Mouse (Mus musculus) cerebellum, adult 2 months (tissue): Measurements from ENCODE around the gene Cfap77. TPM values are rescaled to one million over a fixed set of nuclear protein-coding genes. Genes with fewer than 3 reads are reported as not detected.
A peak's percentile ranks its signal among the peaks of the same experiment; 100 is the strongest.

ENCODE experiments used
- DNase-seq, 2 experiments: peaks; one replicate each; pipeline ENCODE4 v3.0.0; 2021
- H3K27ac ChIP-seq: fragments of 200-500 bp; 2 replicates; pipeline ENCODE4 v1.5.1; 2012; ENCODE audit warnings: low read length, control low read depth, inconsistent platforms; ENCODE audit not compliant: insufficient read depth
- H3K27me3 ChIP-seq: fragments of 200-500 bp; 2 replicates; pipeline ENCODE4 v1.6.1; 2012; ENCODE audit warnings: inconsistent platforms, mild to moderate bottlenecking, low read length, moderate library complexity; ENCODE audit not compliant: control insufficient read depth, insufficient read depth
- H3K4me1 ChIP-seq: fragments of 200-500 bp; 2 replicates; pipeline ENCODE4 v1.6.1; 2011; ENCODE audit warnings: low read length; ENCODE audit not compliant: control insufficient read depth, insufficient read depth
- H3K4me3 ChIP-seq: fragments of 200-500 bp; replicated peaks from 2 replicates; pipeline ENCODE3; 2011; ENCODE audit warnings: mild to moderate bottlenecking, low read depth, low read length, control low read depth; ENCODE audit not compliant: insufficient read depth
- CTCF ChIP-seq: fragments of 200-500 bp; IDR thresholded peaks from 2 replicates; pipeline ENCODE4 v1.5.1; 2011; ENCODE audit warnings: low read depth, mild to moderate bottlenecking, control low read depth, low read length, moderate library complexity, borderline replicate concordance; ENCODE audit not compliant: insufficient read depth
- POLR2A ChIP-seq: fragments of 200-500 bp; IDR thresholded peaks from 2 replicates; pipeline ENCODE4 v1.6.1; 2011; ENCODE audit warnings: low read length, control low read depth, borderline replicate concordance; ENCODE audit not compliant: insufficient read depth
- WGBS: fragments of 180-500 bp; shearing (Covaris S2); methylation state at CpG from one replicate; pipeline ENCODE4 v1.1.7; 2018; 5-methylcytosine and 5-hydroxymethylcytosine counted together
- polyA plus RNA-seq: library from polyadenylated mRNA; depleted of rRNA; stranded (reverse); fragments of >200 nt; gene quantifications from 2 replicates; pipeline ENCODE4 v1.2.3, GENCODE M21; 2012

Gene Cfap77
- polyA plus RNA-seq, 1 experiment, result 0.41 TPM

DNA sequence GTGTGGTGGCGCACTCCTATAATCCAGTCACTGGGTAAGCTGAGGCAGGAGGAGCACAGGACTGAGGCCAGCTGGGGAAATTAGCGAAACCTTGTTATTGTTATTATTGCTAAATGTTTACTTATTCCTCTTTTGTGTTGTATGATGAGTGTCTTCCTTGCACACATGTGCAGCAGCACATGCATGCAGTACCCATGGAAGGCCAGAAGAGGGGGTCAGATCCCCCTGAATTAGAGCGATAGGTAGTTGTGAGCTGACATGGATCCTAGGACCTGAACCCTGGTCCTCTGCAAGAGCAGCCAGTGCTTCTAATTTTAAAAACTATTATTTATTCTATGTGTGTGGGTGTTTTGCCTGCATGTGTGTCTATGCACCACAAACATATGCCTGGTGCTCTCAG is 124.3 kb downstream of the Cfap77 start:
- TF ChIP-seq POLR2A (no peak), CTCF (no peak)
- Histone ChIP-seq H3K4me1 (no peaks in the 10 kb centered on the region), H3K4me3 (no peak overlapping the region), H3K27ac (no peak overlapping the region), H3K27me3 (no peaks in the 10 kb centered on the region)
- DNase-seq, result no peak
- 96% methylated on average over 3 of the region's 3 CpGs for WGBS

DNA sequence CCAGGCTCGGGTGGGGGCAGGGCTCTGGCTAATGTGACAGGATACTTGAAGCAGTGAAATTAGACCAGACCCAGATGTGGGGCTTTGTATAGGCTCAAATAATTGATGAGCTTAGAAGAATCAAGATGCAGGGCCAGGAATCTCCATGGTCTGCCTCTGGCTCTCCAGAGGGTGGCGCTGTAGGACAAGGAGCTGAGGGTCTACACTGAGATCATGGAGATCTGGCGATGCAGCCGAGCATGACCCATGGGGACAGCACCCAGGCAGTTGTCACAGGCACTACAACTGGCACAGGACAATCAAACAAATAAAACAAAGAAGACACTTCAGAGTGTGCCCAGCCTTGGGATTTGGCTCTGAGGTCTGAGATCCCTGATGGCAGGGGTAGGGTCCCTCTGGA is 131.0 kb downstream of the Cfap77 start:
- Histone ChIP-seq H3K27ac (no peak overlapping the region), H3K27me3 (no peaks in the 10 kb centered on the region), H3K4me3 (no peak overlapping the region), H3K4me1 (no peaks in the 10 kb centered on the region)
- peak; percentile 65 to 76 for DNase-seq
- 4% methylated on average over 4 of the region's 4 CpGs for WGBS
- TF ChIP-seq CTCF, result peak; percentile 97
- no peak for TF ChIP-seq POLR2A

DNA sequence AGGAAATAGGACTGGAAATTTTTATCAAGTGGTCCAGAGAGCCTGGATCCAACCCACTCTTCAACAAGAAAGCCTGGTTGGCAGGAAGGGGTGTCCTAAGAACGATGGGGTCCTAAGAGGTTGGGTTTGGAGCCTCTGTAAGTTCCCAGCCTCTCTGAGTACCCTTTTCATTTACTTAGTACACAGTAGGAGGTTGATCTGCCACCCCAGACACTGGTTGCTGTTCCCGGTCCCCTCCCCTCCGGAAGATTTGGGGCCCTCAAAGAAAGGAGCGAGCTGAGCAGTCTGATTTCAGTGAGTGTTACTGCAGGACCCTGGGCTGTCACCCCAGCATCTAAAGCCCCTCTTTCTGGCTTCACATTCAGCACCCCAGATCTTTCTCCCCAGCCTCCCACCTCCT is 135.9 kb downstream of the Cfap77 start:
- no peaks in the 10 kb centered on the region for H3K27me3 ChIP-seq
- H3K4me3 ChIP-seq, result no peak overlapping the region
- DNase-seq, result no peak
- H3K4me1 ChIP-seq, result peaks cover 6% of the 10 kb centered on the region
- H3K27ac ChIP-seq, result no peak overlapping the region
- WGBS, result 59% methylated on average over 4 of the region's 4 CpGs
- TF ChIP-seq POLR2A, result no peak

DNA sequence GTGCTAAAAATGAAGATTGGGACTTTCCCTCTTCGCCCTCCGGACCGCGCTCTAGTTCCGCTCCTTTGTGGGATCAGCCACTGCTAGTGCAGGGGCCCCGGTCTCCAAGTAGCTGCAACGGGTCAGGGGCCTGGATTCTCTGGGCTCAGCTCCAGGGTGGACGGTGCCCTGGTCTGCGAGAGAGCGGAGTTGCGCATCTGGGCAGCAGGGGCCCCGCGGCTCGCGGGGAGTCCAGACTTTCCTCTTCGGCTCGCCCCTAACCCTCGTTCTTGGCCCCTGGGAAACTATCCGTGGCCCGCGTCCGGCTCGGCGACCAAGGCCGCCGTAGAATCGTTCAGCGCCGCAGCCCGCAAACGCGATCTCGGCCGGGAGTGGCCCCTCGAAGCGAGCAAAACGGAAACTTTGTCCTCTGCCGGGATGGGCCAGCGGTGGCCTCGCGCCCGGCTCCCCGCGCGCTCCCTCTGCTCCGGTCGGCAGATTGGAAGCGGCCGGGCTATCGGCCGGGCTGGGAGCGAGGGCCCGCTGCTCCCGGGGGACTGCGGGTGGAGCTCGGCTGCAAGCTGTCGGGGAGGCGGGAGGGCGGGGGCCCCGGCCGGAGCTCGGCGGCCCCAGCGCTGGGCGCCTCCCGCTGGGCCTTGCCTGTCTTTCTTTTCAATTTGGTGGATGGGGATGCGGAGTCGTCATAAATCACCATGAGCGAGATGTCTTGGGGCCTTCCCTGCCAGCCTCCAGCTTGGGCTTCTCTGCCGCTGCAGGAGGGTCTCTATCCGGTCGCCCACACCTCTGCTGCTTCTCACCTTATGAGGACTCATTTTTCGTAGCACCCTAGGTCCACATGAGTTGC is 137.1 kb downstream of the Cfap77 start:
- peaks cover 6% of the 10 kb centered on the region for H3K4me1 ChIP-seq
- DNase-seq, result peak; percentile 48 to 61
- TF ChIP-seq POLR2A (no peak), CTCF (no peak)
- 3% methylated on average over 73 of the region's 73 CpGs for WGBS
- H3K27ac ChIP-seq, result peak overlapping the region; percentile 16; the same call in 1 of the 2 replicates
- H3K4me3 ChIP-seq, result peak overlapping the region; percentile 82
- no peaks in the 10 kb centered on the region for H3K27me3 ChIP-seq

DNA sequence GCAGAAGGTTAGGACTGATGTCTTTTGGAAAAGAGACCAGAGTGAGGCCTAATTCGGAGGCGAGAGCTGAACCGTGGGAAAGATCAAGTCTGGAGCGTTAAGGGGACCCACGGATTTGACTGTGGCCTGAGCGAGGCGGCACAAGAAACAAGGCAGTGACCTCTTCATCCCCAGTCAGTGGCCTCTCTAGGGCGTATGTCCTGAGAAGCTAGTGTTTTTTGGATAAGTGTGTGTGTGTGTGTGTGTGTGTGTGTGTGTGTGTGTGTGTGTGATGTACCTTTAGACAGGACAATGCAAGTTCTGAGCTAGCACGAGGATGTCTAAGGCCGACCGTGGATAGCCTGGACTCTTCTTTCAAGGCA is 137.7 kb downstream of the Cfap77 start:
- 52% methylated on average over 11 of the region's 11 CpGs for WGBS
- peak overlapping the region; percentile 82 for H3K4me3 ChIP-seq
- TF ChIP-seq CTCF (no peak), POLR2A (no peak)
- peaks cover 6% of the 10 kb centered on the region for H3K4me1 ChIP-seq
- H3K27me3 ChIP-seq, result no peaks in the 10 kb centered on the region
- DNase-seq, result peak in 1 of 2 experiments; percentile 24
- peak overlapping the region; percentile 16; the same call in 1 of the 2 replicates for H3K27ac ChIP-seq

DNA sequence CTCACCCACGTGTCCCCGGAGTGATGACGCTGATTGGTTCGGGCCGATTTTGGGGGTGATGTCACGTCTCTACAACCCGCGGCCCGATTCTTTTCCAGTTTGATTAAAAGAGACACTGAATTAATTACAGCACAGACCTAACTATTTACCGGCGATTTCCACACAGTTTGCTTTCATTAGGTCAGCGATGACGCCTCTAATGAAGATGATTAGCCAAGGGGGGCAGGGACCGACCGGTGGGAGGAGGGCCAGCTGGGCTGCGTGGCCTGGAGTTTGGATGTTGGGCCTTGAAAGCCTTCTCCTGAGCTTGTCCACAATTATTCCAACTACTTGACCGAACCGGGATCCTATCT is 138.4 kb downstream of the Cfap77 start, which contains the start of gene Barhl1:
Gene Barhl1 (minus strand): TSS at position 156 of the 353 bp plus-strand sequence.
- peaks cover 6% of the 10 kb centered on the region for H3K4me1 ChIP-seq
- WGBS, result 4% methylated on average over 18 of the region's 18 CpGs
- peak within 1 kb of the TSS; percentile 51 for H3K27ac ChIP-seq
- DNase-seq, result peak; percentile 75 to 81
- peak within 1 kb of the TSS; percentile 82 for H3K4me3 ChIP-seq
- TF ChIP-seq POLR2A, result no peak
- TF ChIP-seq CTCF, result no peak
- no peaks in the 10 kb centered on the region for H3K27me3 ChIP-seq

DNA sequence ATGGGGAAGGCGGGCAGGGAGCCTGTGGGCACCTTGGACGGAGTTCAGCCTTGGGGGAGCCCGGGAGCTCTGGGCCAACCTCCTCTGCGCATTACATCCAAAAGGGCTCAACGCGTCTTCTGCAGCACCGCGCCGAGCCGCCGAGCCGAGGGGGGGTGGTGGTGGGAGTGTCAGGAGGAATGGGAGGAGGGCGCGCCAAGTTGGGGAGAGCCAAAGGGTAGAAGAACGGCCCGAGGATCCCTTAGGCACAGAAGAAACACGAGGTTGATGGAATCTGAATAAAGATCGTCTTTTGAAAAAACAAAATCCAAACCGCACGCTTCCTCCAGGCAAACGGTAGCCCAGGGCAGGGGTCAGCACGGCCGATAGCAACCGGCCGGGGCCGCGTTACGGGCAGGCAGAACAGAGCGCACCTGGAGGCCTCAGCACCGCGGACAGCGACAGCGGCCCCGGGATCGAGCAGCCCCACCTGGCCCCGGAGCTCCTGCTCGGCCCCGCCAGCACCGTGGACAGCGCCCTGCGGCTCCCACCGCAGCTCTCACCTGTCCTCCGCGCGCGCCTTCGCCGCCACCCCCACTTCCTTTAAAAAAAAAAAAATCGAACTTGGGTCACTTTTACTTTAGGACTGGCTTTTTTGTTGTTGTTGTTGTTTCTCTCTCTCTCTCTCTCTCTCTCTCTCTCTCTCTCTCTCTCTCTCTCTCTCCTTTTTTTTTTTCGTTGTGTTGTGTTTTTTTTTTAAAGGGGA is 138.9 kb downstream of the Cfap77 start:
- Histone ChIP-seq H3K27me3 (no peaks in the 10 kb centered on the region), H3K27ac (peak overlapping the region; percentile 21; the same call in 1 of the 2 replicates), H3K4me1 (peaks cover 6% of the 10 kb centered on the region), H3K4me3 (peak overlapping the region; percentile 82)
- 1% methylated on average over 47 of the region's 50 CpGs for WGBS
- DNase-seq, result peak; percentile 57 to 69
- TF ChIP-seq POLR2A, result no peak
- TF ChIP-seq CTCF, result no peak
